Mouse (Mus musculus) naive thymus-derived CD4-positive, alpha-beta T cell, adult 2 months (primary cell): ENCODE results near the gene Hsph1.

Experiments
- DNase-seq: peaks from one replicate; pipeline ENCODE4 v3.0.0-alpha.2; 2011; ENCODE audit warnings: low read depth

Hsph1 gene

DNA sequence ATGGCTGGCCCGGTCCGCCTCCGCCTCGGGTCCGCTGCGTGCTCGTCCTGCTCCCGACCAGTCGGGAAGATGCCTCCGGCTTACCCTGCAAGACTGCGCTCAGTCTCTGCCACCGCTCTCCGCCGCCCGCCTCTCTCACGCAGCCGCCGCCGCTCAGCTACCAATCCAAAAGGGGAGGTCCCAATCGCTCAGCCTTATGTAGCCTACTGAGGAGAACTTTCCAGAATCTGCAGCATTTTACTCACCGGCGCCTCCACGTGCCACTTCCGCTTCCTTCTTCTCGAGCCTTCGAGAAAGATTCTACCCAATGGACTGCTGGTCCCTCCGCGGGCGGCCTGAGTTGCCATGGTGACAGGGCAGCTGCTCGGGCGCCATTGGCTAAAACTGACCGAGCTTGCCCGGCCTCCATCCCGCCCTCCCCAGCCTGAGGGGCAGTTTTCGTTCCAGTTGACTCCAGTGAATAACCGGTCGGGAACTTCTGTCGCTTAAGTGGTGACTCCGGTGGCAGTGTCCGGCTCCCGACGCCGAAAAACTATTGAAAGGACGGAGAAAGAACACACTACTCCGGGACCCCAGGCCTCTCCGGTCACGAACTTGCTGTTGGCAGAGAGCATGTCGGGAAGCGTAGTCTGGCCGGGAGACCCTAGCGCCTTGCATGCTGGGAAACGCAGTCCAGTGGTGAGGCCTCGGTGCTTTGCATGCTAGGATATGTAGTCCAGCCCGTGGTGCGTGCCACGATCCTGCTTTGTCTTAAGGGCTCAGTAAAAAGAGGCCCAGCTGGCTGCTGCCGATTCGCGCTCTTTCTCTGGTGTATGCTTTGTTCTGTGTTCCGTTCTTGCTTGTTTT is at the start of gene Hsph1:
Gene Hsph1 (minus strand): TSS at position 302 of the 846 bp plus-strand sequence.
- DNase-seq, result peak; percentile 98

DNA sequence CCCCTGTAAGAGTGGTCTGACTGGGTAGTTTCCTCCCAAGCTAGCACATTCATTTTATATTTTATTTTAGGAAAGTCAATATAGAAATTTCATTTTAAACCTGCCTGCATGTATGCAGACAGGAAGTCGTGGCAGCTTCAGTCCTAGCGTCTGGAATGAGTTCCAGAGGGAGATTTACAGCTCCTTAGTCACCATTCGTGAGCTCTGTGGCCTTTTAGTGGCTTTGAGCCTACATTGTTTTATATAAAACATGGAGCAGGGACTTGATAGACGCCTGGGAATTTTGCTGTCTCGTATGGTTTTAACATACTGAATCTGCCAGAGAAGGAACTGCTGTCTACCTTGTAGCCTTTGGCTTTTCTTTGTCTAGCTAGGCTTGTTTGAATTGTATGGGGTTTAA is 44.8 kb upstream of the Hsph1 start:
- DNase-seq, result no peak

DNA sequence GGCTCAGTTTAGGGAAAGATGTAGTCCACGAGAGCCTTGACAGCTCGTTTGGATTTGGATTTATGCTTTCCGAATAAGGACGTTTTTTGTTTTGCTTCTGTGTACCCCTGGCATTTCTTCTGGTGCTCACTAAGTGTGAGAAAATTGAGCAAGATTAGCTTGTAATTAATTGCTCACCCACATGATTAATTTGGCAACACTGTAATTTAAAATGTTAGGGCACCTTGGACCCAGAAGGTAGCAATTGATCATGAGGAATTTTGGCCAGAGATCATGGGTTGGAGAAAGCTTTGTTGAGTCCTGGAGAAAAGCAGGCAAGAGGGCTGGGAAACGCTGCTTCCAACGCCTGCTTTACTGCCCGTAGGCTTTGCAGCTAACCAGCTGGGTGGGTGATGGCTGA is 43.7 kb upstream of the Hsph1 start:
- no peak for DNase-seq

DNA sequence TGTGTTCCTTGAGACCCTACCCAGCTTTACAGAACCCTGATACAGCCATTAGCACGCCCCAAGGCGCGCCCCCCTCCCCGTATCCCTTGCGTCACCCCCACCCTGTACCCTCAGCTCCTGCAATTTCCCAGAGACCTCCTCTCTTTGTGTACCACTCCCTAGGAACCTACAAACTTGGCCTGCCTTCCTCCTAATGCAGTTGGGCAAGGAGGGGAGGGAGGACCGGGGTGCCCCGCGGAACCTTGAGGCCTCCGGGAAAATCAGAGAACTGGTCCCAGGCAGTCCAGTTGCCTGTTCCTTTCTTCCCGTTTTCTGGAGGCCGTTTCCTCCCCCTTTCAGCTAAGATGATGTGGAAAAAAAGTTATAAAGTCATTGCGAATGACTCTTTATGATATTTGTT is 43.2 kb upstream of the Hsph1 start:
- DNase-seq, result no peak

DNA sequence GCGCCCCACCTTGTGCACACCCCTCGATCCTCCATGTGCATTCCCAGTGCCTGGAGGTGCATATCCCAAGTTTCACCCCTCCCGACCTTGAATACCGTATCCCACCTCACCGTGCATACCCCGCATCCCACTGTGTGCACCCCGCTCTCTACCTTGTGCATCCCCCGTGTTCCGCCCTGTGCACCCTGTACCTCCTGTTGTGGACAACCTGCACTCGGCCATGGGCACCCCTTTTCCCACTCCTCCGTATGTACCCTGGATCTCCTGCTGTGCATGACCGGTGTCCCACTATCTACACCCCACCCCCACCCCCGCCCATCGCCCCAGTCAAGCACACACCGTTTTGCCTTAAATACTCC is 42.8 kb upstream of the Hsph1 start:
- no peak for DNase-seq

DNA sequence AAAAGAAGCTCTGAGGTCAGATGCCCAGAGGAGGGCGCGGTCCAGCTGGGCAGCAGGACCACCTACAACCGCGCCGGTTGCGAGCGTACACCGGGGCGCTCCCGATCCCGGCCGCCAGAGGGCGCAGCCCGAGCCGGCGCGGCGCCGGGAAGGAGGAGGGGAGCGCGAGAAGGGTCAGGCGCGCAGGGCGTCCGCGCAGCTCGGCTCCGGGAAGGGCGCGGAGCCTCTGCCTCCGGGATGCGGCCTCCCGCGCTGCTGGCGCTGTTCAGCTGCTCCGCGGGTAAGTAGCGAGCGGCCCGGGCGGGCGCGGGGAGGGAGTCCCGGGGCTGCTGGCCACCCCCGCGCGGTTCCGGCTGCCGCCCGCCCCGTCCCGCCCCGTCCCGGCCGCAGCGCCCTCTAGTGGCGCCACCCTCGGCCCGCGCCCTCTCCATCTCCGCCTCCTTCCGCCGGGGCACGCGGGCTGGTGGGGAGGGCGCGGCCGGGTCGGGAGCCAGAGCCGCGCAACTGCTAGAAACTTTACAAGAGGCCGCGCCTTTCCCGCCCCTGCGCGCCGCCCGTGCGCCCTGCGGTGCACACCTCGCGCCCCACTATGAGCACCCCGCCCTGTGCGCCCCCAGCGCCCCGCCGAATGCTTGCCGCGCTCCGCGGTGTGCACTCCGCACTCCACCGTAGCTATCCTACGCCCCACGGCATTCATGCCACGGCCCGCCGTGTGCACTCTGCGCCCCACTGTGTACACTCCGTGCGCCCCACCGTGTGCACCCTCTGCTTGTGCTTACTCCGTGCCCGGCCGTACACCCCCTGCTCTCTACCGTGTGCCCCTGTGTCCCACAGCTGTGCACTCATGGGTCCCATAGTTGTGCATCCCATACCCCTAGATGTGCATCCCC is 42.2 kb upstream of the Hsph1 start, which contains the start of gene B3glct:
Gene B3glct (plus strand): TSS at position 131 of the 890 bp plus-strand sequence.
- peak; percentile 95 for DNase-seq

DNA sequence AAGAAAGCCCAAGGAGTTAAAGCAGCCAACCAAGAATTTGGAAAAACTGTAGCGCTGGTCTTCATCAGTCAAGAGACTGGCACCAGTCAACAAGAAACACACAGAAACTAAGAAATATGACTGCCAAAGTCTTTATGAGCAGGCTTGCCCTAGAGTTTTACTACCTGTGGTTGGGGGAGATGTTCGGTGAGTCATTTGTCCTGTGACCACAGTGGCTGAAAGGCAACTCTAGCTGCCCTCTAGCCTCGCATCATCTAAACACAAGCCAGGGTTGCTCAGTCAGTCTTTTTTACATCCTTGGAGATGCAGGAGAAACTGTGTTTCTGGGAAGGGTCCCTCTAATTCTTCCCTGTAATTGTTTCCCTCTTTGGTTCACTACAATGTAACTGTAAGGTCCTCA is 41.0 kb upstream of the Hsph1 start:
- no peak for DNase-seq

DNA sequence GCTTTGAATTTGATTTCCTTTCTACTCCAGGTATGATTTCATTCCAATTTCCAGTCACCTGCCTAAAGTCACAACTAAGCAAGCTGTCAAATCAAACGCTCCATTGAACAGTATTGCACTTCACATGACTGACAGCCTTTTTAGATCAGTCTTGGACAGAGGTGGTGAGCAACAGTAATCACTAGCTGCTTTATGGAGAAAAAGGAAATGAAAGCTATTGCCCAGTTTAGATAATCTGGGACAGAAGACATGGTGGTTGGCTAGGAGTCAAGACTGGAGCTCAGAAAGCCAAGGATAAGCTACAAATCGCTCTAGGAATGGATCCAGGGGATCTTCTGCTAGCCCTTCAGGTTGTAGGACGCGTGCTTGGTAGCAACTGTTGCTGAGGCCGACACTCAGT is 27.2 kb upstream of the Hsph1 start:
- no peak for DNase-seq

DNA sequence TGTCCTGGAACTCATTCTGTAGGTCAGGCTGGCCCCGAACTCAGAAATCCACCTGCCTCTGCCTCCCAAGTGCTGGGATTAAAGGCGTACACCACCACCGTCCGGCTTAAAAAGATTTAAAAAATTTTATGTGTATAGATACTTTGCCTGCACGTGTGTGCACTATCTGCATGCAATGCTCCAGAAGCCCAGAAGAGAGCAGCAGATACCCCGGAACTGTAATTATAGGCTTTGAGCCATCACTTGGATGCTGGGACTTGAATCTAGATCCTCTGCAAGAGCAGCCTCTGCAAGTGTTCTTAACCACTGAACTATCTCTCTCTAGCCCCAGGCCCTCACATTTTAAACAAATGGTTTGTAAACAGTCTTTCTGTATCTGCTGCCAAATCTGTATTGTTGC is 26.8 kb upstream of the Hsph1 start:
- DNase-seq, result no peak

DNA sequence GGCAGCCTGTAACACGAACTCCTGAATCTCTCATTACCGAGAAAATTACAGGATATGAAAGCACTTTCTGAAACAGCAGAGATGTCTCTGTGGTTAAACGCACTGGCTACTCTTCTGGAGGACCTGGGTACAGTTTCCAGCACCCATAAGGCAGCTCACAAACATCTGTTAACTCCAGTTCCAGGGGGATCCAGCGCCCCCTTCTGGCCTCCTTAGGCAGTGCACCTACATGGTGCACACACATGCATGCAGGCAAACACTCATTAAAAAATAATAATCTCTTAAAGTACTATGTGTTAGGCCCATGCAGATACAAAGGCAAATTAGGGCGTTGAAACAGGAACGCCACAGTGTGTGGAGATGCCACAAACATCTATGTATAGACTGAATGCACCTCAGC is 25.3 kb upstream of the Hsph1 start:
- DNase-seq, result no peak

DNA sequence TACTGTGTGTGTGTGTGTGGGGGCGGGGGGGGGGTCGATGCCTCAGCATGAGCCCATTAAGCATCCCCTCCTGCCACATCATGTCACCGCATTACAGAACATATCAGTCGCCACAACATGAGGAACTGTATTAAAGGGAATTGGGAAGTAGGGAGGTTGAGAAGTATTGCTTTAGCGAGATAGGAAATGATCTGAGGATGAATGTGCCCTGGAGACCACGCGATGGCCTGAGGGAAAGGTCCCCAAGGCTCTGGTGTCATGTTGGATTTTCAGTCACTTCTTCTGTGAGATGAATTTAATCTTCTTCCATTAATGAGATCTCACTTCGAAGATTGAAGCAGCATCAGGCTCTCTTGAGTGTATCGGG is 23.2 kb upstream of the Hsph1 start:
- DNase-seq, result no peak

DNA sequence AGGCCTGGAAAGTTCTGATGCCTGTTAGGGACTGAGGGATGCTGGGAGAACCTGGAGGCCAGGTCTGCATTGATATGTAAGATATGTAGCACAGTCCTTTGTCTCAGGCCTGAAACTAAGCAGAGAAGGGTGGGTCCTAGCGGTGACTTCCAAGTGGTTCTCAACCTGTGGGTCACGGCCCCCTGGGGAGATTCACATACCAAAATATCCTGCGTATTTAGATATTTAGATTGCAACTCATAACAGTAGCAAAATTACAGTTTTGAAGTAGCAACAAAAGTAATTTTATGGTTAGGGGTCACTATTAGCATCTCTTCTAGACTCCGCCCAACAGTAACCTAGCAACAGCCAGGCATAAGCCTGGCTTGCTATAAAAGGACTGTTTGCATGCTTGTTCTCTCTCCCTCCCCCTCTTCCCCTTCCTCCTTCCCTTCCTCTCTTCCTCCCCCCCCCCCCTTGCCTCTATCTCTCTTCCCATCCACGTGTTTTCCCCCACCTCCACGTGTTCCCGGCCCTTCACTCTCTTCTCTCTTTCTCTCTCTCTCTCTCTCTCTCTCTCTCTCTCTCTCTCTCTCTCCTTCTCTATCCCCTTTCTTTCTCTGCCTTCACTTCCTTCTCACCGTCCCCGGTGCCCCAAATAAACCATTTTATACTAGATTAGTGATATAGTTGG is 22.7 kb upstream of the Hsph1 start:
- DNase-seq, result no peak

DNA sequence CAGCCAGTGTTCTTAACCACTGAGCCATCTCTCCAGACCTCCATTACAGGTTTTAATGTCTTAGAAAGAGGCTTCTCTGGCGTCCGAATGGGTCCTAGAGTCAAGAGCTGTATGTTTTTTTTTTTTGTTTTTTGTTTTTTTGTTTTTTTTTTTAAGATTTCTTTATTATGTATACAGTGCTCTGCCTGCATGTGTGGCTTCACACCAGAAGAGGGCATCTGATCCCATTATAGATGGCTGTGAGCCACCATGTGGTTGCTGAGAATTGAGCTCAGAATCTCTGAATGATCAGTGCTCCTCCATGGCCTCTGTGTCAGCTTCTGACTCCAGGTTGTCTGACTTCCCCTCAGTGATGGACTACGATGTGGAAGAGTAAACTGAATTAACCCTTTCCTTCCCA is 21.8 kb upstream of the Hsph1 start:
- DNase-seq, result no peak

DNA sequence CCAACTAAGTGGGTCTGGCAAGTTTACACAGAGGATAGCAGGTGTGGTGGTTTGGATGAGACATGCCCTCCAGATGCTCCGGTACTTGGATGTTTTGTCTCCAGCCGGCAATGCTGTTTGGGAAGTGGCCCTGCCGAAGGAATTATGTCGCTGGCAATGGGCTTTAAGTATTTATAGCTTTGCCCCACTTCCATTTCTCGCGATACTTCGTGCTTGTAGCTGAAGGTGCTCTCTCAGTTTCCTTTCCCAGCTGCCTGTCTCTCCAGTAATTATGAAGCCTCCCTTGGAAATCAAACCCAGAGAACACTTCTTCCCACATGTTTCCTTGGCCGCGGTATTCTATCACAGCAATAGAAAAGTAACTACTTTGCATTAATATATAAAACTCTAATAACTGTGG is 19.5 kb upstream of the Hsph1 start:
- DNase-seq, result no peak

DNA sequence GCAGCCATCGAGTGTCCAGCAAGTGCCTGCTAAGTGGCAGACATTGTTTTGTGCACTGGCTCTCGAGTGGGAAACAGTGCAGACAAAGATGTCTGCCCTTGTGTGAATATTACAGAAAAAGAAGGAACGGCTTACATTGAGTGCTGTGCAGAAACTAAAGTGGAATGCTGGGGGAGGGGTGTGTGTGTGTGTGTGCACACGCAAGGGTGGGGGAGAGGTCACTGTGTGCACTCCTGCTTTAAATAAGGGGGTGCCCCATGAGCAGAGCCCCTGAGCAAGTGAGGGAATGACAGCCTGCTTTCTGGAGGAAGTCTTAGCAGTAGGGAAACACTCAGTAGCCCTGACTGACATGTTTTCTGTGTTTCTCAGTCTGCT is 14.0 kb upstream of the Hsph1 start:
- DNase-seq, result no peak

DNA sequence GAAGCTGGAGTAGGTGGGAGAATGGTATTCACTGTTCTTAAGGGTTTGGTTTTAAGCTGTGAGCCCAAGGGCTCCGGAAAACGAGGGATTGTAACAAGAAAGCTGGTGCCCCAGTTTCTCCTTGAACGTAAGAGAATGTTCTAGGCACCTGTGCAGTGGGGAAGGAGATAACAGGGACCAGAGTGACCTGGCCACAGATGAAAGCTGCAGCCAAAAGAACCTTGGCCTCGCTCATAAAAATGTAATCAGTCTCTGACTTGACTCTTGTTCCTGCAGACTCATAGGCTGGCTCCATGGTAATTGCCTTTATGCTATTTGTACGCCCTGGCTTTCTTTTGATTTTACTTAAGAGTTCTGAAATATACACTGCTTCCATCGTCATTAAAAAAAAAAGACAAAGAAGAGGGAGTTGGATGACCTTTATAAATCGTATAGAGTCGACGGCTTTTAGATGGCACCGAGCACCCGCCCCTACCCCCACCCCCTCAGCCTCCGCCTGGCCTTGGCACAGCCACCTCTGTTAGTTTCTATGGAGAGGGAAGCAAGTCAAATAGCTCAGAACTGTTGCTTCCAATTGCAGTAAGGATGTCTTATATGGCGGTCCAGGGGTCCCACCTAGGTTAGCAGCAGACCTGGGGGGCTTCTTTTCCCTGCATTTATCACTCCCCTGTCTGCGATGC is 13.5 kb upstream of the Hsph1 start:
- no peak for DNase-seq

DNA sequence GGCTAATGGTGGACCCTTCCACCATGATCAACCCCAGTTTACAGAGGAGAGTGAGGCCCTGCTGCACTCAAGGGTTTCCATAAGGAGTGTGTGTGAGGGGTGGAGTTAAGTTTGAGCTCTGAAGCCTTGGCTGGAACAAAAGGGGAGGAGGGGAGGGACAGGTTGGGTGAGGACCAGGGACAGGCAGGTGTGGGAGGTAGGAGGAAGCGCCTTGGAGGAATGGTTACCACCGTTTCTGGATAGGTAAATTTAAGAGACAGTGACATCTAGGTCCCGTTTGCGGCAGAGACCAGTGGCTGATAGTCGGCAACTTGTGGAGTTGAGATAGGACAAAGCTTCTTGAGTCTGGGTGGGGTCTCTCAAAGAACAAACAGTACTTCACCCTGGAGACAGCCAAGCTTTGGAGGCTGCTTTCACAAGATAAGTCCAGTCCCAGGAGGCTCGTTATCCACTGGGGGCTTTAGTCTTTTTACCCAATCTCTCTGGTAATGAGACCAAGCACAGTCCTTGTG is 12.8 kb upstream of the Hsph1 start:
- no peak for DNase-seq

DNA sequence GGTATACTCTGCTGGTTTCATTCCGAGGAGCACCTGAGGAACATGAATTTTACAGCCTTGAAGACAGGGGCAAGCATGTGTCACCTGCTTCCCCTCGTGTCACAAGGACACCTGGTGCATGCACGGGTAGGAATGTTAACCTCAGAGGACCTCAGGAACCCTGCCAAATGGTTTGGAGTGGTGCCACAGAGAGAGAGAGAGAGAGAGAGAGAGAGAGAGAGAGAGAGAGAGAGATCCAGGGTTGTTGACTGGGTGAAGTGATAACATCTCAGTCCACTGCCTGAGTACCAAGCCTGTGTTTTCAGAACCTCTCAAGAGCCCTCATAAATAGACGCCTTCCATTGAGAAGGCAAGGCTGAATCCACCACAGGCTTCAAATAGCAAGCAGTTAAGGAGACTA is 12.0 kb upstream of the Hsph1 start:
- no peak for DNase-seq

DNA sequence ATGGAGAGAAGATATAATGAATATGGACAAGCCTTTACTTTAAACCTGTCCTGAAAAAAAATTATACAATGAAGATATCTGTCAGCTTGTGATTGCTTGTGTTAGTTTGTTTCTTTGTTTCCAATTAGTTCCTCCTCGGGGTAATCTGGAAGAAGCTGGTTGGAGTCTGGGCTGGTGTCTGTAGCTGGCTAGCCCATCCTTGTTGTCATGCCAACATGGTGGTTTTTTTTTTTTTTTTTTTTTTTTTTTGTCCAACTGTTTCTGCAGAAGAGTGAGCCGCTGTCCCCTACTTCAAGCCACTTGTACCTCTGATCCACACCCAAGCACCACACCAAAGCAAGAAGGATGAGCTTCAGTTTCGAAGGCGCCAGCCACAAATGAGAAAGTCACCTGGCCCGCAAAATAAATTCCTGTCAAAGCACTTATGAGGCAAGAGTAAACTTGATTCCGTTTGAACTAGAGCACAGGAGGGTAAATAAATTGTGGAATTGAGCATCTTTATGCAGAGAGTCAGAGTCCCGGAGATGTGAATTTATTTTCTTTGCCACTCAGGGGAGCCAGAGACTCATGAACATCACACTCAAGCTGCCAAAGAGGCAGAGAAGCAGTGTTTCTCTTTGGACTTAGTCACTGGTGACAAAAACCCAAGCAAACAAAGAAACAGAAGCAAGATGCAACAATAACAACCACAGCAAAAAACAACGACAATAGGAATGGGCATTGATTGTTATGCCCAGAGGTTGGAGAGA is 11.4 kb upstream of the Hsph1 start:
- DNase-seq, result no peak

DNA sequence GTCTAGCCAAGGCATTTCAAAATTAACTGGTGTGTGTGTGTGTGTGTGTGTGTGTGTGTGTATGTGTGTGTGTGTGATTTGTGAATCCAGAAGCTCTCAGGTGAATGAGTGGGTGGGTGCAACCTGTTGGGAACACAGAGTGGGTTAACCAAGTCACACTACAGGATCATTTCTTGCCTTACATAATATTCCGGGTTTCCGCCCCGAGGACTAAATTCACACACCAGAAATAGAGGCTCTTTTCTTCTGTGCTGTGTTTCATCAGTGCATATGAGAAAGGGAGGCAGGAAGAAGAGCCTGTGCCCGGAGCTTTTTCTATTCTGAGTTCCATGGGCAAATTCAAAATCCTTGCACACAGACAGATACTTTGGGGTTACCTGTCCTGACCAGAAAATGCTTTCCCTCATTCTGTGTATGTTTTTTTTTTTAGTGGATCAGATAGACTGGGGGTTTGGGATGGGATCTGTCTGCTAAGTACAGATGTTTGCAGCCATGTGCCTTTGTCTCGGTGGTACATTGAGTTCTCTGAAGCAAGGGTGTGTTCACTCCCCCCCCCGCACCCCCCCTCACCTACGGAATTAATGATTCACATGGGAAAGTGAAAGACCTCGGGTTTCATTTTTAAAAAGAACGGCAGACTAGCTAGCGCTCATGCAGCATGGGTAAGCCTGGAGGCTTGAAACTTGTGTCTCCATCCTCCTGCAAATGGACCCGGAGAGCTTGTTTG is 6.8 kb upstream of the Hsph1 start:
- no peak for DNase-seq

DNA sequence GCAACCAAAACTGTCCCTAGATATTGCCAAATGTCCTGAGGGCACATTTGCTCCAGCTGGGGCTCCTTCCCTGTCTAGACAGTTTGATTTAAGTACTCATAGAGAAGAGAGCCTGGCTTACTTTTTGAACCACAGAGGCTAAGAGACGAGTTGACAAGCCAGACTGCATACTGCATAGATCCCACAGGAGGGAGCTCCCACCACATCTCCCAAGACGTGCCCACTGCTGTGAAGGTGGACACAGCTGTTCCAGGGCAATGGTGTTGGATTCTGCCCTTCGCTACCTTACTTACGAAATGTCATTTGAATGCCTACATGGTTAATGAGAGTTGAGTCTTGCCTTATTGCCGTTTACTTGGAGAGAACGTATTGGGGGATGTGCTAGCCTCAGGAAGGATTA is 6.2 kb upstream of the Hsph1 start:
- DNase-seq, result no peak
